Mouse (Mus musculus): ENCODE measurements around the gene Zic5. TPM values are rescaled to one million over a fixed set of nuclear protein-coding genes. Genes with fewer than 3 reads are reported as not detected.

Zic5 gene
- polyA plus RNA-seq, 1 experiment from 2014 or later = not detected

- no peak for ATAC-seq
- no peaks in the 10 kb centered on the region for H3K4me1 ChIP-seq (replicated peaks; ENCODE audit: control insufficient read depth, insufficient read depth, low read length)
- peaks cover 8% of the 10 kb centered on the region; the same call in 1 of the 2 replicates for H3K27me3 ChIP-seq (replicated peaks; ENCODE audit: control insufficient read depth, insufficient read depth, low read length)
- no peak overlapping the region for H3K4me2 ChIP-seq (replicated peaks; ENCODE audit: low read depth)
- TF ChIP-seq CTCF (IDR thresholded peaks at IDR 0.05; ENCODE audit: low read depth) = no peak
- H3K36me3 ChIP-seq (ENCODE audit: control insufficient read depth, insufficient read depth) = no peaks in the 10 kb centered on the region
- no peak overlapping the region for H3K27ac ChIP-seq (ENCODE audit: low read depth, low read length)
- no peaks in the 10 kb centered on the region for H3K9me3 ChIP-seq (ENCODE audit: control insufficient read depth)
- no peak overlapping the region for H3K4me3 ChIP-seq (ENCODE audit: low read depth, low read length)
- no peak overlapping the region for H3K9ac ChIP-seq (ENCODE audit: low read depth, low read length)
- 73% methylated on average over 2 of the region's 2 CpGs for WGBS
Observed at GRCm38 (mm10) chr14:122412841-122413541, 52.5 kb downstream of the Zic5 start.

Other genes with a start within 250 kb of the Zic5 start
- not detected in 2 replicates for gene Gm5089, start 14.6 kb downstream of the Zic5 start, polyA plus RNA-seq (2015; fragmentation: Nextera tagmentation; extraction: Ambion mirVana)
- not detected in 2 replicates for gene Zic2, start 9.8 kb upstream of the Zic5 start, polyA plus RNA-seq (2015; fragmentation: Nextera tagmentation; extraction: Ambion mirVana)
- gene Gm10837, start 24.9 kb upstream of the Zic5 start, polyA plus RNA-seq (2015; fragmentation: Nextera tagmentation; extraction: Ambion mirVana) = not detected in 2 replicates
- 5.9 and 7.7 TPM in 2 replicates for gene Pcca, start 68.6 kb upstream of the Zic5 start, polyA plus RNA-seq (2015; fragmentation: Nextera tagmentation; extraction: Ambion mirVana)

Data from intestine, postnatal 0 days (tissue).